Mouse (Mus musculus) embryonic facial prominence, embryonic 11.5 days (tissue): ENCODE measurements around the gene Id1. TPM values are rescaled to one million over a fixed set of nuclear protein-coding genes. Genes with fewer than 3 reads are reported as not detected.

Experiments
- ATAC-seq: fragments of 200-750 bp; cut with Nextera tagmentation; replicated peaks from 2 replicates; pipeline ENCODE4 v1.8.0; 2017; ENCODE audit warnings: low read depth; ENCODE audit not compliant: insufficient number of reproducible peaks, low FRiP score, low TSS enrichment
- DNase-seq: peaks from one replicate; pipeline ENCODE4 v3.0.0-alpha.2; 2015; ENCODE audit warnings: low spot score
- H3K27ac ChIP-seq: fragments of 300-500 bp; sonication (generic); replicated peaks from 2 replicates; pipeline ENCODE4 v1.5.1; 2014; ENCODE audit warnings: mild to moderate bottlenecking, low read depth, low read length, control low read depth
- H3K27me3 ChIP-seq: fragments of 300-500 bp; sonication (generic); 2 replicates; pipeline ENCODE4 v1.6.1; 2014; ENCODE audit warnings: mild to moderate bottlenecking, low read length, moderate library complexity, mixed read lengths; ENCODE audit not compliant: control insufficient read depth, insufficient read depth
- H3K36me3 ChIP-seq: fragments of 300-500 bp; sonication (generic); replicated peaks from 2 replicates; pipeline ENCODE4 v1.6.1; 2014; ENCODE audit warnings: low read depth, mild to moderate bottlenecking, low read length, moderate library complexity, mixed read lengths; ENCODE audit not compliant: control insufficient read depth, insufficient read depth
- H3K4me1 ChIP-seq: fragments of 300-500 bp; sonication (generic); 2 replicates; pipeline ENCODE4 v1.6.1; 2014; ENCODE audit warnings: low read length, mixed read lengths; ENCODE audit not compliant: control insufficient read depth, insufficient read depth
- H3K4me2 ChIP-seq: fragments of 300-500 bp; sonication (generic); 2 replicates; pipeline ENCODE4 v1.6.1; 2014; ENCODE audit warnings: low read depth, mild to moderate bottlenecking, control low read depth, low read length, moderate library complexity
- H3K4me3 ChIP-seq: fragments of 300-500 bp; sonication (generic); 2 replicates; pipeline ENCODE4 v1.5.1; 2014; ENCODE audit warnings: low read depth, low read length, control low read depth
- H3K9ac ChIP-seq: fragments of 300-500 bp; sonication (generic); replicated peaks from 2 replicates; pipeline ENCODE4 v1.6.1; 2014; ENCODE audit warnings: mild to moderate bottlenecking, control low read depth, low read length
- H3K9me3 ChIP-seq: fragments of 300-500 bp; sonication (generic); replicated peaks from 2 replicates; pipeline ENCODE4 v1.6.1; 2016; ENCODE audit warnings: mild to moderate bottlenecking, low read length, inconsistent platforms, mixed read lengths; ENCODE audit not compliant: control insufficient read depth
- WGBS: fragments of 180-500 bp; shearing (Covaris S2); extraction: QIAGEN DNeasy Blood & Tissue Kit; methylation state at CpG from one replicate; pipeline ENCODE4 v1.1.7; 2014; 5-methylcytosine and 5-hydroxymethylcytosine counted together
- polyA plus RNA-seq: library from polyadenylated mRNA; unstranded; fragments of >200 nt; fragmentation: Nextera tagmentation; extraction: Ambion mirVana; gene quantifications from 2 replicates; pipeline ENCODE4 v1.2.1, GENCODE M21; 2014

Gene Id1
- polyA plus RNA-seq, 1 experiment from 2014 or later, result 179 TPM

- ATAC-seq, result no peak
- H3K27me3 ChIP-seq, result no peaks in the 10 kb centered on the region
- no peak for DNase-seq
- no peaks in the 10 kb centered on the region for H3K9me3 ChIP-seq
- WGBS, result 38% methylated on average over 1 of the region's 1 CpGs
- no peak overlapping the region for H3K4me3 ChIP-seq
- no peaks in the 10 kb centered on the region for H3K36me3 ChIP-seq
- no peaks in the 10 kb centered on the region for H3K4me1 ChIP-seq
- no peak overlapping the region for H3K4me2 ChIP-seq
- no peak overlapping the region for H3K9ac ChIP-seq
- H3K27ac ChIP-seq, result no peak overlapping the region
Observed at GRCm38 (mm10) chr2:152772231-152772630, 36.2 kb downstream of the Id1 start.

GRCm38 (mm10) chr2:152775357-152775756, 39.3 kb downstream of the Id1 start:
- Histone ChIP-seq H3K4me1 (no peaks in the 10 kb centered on the region), H3K9ac (no peak overlapping the region), H3K36me3 (no peaks in the 10 kb centered on the region), H3K4me3 (no peak overlapping the region), H3K9me3 (no peaks in the 10 kb centered on the region), H3K4me2 (no peak overlapping the region), H3K27ac (no peak overlapping the region), H3K27me3 (no peaks in the 10 kb centered on the region)
- no peak for DNase-seq
- 78% methylated on average over 4 of the region's 4 CpGs for WGBS
- ATAC-seq, result no peak

GRCm38 (mm10) chr2:152776019-152776418, 40.0 kb downstream of the Id1 start:
- H3K9ac ChIP-seq, result no peak overlapping the region
- H3K9me3 ChIP-seq, result no peaks in the 10 kb centered on the region
- H3K4me2 ChIP-seq, result no peak overlapping the region
- H3K27ac ChIP-seq, result no peak overlapping the region
- H3K4me1 ChIP-seq, result no peaks in the 10 kb centered on the region
- ATAC-seq (no peak), DNase-seq (no peak)
- no peaks in the 10 kb centered on the region for H3K27me3 ChIP-seq
- no peak overlapping the region for H3K4me3 ChIP-seq
- no peaks in the 10 kb centered on the region; the same call in 1 of the 2 replicates for H3K36me3 ChIP-seq
- 85% methylated on average over 3 of the region's 3 CpGs for WGBS

GRCm38 (mm10) chr2:152776435-152776834, 40.4 kb downstream of the Id1 start:
- Histone ChIP-seq H3K4me2 (no peak overlapping the region), H3K9me3 (no peaks in the 10 kb centered on the region), H3K4me3 (no peak overlapping the region), H3K9ac (no peak overlapping the region), H3K27ac (no peak overlapping the region), H3K4me1 (no peaks in the 10 kb centered on the region), H3K27me3 (no peaks in the 10 kb centered on the region), H3K36me3 (no peaks in the 10 kb centered on the region; the same call in 1 of the 2 replicates)
- DNase-seq (no peak), ATAC-seq (no peak)
- 88% methylated on average over 2 of the region's 2 CpGs for WGBS

- Histone ChIP-seq H3K27ac (no peak overlapping the region), H3K27me3 (no peaks in the 10 kb centered on the region), H3K4me1 (no peaks in the 10 kb centered on the region), H3K9ac (no peak overlapping the region), H3K4me2 (no peak overlapping the region), H3K9me3 (no peaks in the 10 kb centered on the region), H3K4me3 (no peak overlapping the region), H3K36me3 (no peaks in the 10 kb centered on the region; the same call in none of the 2 replicates)
- no peak for DNase-seq
- ATAC-seq, result no peak
- WGBS, result 79% methylated on average over 3 of the region's 3 CpGs
Observed at GRCm38 (mm10) chr2:152777081-152777480, 41.0 kb downstream of the Id1 start.

GRCm38 (mm10) chr2:152780466-152780865, 44.4 kb downstream of the Id1 start:
- H3K36me3 ChIP-seq, result no peaks in the 10 kb centered on the region; the same call in none of the 2 replicates
- DNase-seq (no peak), ATAC-seq (no peak)
- H3K9me3 ChIP-seq, result no peaks in the 10 kb centered on the region
- no peak overlapping the region for H3K4me2 ChIP-seq
- 96% methylated on average over 2 of the region's 2 CpGs for WGBS
- H3K9ac ChIP-seq, result no peak overlapping the region
- H3K4me1 ChIP-seq, result no peaks in the 10 kb centered on the region
- no peak overlapping the region for H3K27ac ChIP-seq
- no peak overlapping the region for H3K4me3 ChIP-seq
- H3K27me3 ChIP-seq, result no peaks in the 10 kb centered on the region

GRCm38 (mm10) chr2:152781031-152781711, 45.1 kb downstream of the Id1 start:
- Histone ChIP-seq H3K9ac (no peak overlapping the region), H3K4me3 (no peak overlapping the region), H3K27ac (no peak overlapping the region), H3K36me3 (no peaks in the 10 kb centered on the region; the same call in none of the 2 replicates), H3K4me2 (no peak overlapping the region), H3K4me1 (no peaks in the 10 kb centered on the region), H3K27me3 (no peaks in the 10 kb centered on the region), H3K9me3 (no peaks in the 10 kb centered on the region)
- ATAC-seq (no peak), DNase-seq (no peak)
- 76% methylated on average over 3 of the region's 3 CpGs for WGBS

- 87% methylated on average over 5 of the region's 5 CpGs for WGBS
- no peaks in the 10 kb centered on the region for H3K9me3 ChIP-seq
- no peak for DNase-seq
- H3K4me2 ChIP-seq, result no peak overlapping the region
- no peak overlapping the region for H3K9ac ChIP-seq
- no peak overlapping the region for H3K4me3 ChIP-seq
- no peak for ATAC-seq
- H3K36me3 ChIP-seq, result no peaks in the 10 kb centered on the region; the same call in none of the 2 replicates
- H3K27ac ChIP-seq, result no peak overlapping the region
- H3K4me1 ChIP-seq, result no peaks in the 10 kb centered on the region
- no peaks in the 10 kb centered on the region for H3K27me3 ChIP-seq
Observed at GRCm38 (mm10) chr2:152782656-152783055, 46.6 kb downstream of the Id1 start.
